Comparison of ENCODE assay signal across 8 mouse cellular contexts in genomic region chr5:92809416-92809750, GRCm38 (mm10).
DNase-seq lines count a peak whose midpoint lies in the region; ATAC-seq and TF ChIP-seq lines count a peak whose summit lies in the region.

No protein-coding gene starts in this region.

- H3K36me3 ChIP-seq in kidney, postnatal 0 days (ENCODE audit: insufficient read depth, low read length) = no peaks in the 10 kb centered on the region
- H3K36me3 ChIP-seq in forebrain, embryonic 12.5 days (replicated peaks) = no peaks in the 10 kb centered on the region
- no peaks in the 10 kb centered on the region for H3K36me3 ChIP-seq in limb, embryonic 11.5 days (ENCODE audit: control insufficient read depth, insufficient read depth, low read length)
- no peaks in the 10 kb centered on the region for H3K36me3 ChIP-seq in neural tube, embryonic 13.5 days

- peaks cover 16% of the 10 kb centered on the region for H3K4me1 ChIP-seq in kidney, postnatal 0 days (replicated peaks; ENCODE audit: insufficient read depth, low read length)
- peaks cover 66% of the 10 kb centered on the region for H3K4me1 ChIP-seq in forebrain, embryonic 12.5 days
- H3K4me1 ChIP-seq in limb, embryonic 11.5 days (ENCODE audit: control insufficient read depth, insufficient read depth, low read length) = peaks cover 18% of the 10 kb centered on the region
- H3K4me1 ChIP-seq in neural tube, embryonic 13.5 days (replicated peaks) = peaks cover 50% of the 10 kb centered on the region

- WGBS in kidney, postnatal 0 days = 29% methylated on average over 13 of the region's 13 CpGs
- 11% methylated on average over 13 of the region's 13 CpGs for WGBS in forebrain, embryonic 12.5 days
- 17% methylated on average over 13 of the region's 13 CpGs for WGBS in limb, embryonic 11.5 days
- WGBS in neural tube, embryonic 13.5 days = 22% methylated on average over 13 of the region's 13 CpGs

- no peak for DNase-seq in kidney, postnatal 0 days (ENCODE audit: low spot score)
- DNase-seq in kidney, postnatal 14 days = no peak
- DNase-seq in limb, embryonic 11.5 days (ENCODE audit: low spot score) = no peak
- DNase-seq in right cerebral cortex, adult 2 months (ENCODE audit: low spot score in 2 of 2) = no peak
- DNase-seq in gastrocnemius, postnatal 25 days = no peak
- no peak for DNase-seq in adrenal gland, adult 2 months

- H3K4me3 ChIP-seq in kidney, postnatal 0 days (replicated peaks; ENCODE audit: low read depth, low read length) = peak overlapping the region; percentile 25
- H3K4me3 ChIP-seq in forebrain, embryonic 12.5 days (replicated peaks) = peak overlapping the region; percentile 34
- H3K4me3 ChIP-seq in limb, embryonic 11.5 days (ENCODE audit: low read depth, low read length) = peak overlapping the region; percentile 27; the same call in 1 of the 2 replicates
- H3K4me3 ChIP-seq in neural tube, embryonic 13.5 days = peak overlapping the region; percentile 38

- peak overlapping the region; percentile 42; the same call in 1 of the 2 replicates for H3K9ac ChIP-seq in kidney, postnatal 0 days (ENCODE audit: low read depth, low read length)
- H3K9ac ChIP-seq in forebrain, embryonic 12.5 days = 0 out of 2 replicates have a peak overlapping the region, but pooled peaks have one; percentile 40
- no peak overlapping the region for H3K9ac ChIP-seq in limb, embryonic 11.5 days (ENCODE audit: low read length)
- peak overlapping the region; percentile 56 for H3K9ac ChIP-seq in neural tube, embryonic 13.5 days

- H3K27me3 ChIP-seq in kidney, postnatal 0 days (ENCODE audit: insufficient read depth, low read length) = no peaks in the 10 kb centered on the region
- peaks cover 5% of the 10 kb centered on the region; the same call in 1 of the 2 replicates for H3K27me3 ChIP-seq in forebrain, embryonic 12.5 days
- H3K27me3 ChIP-seq in limb, embryonic 11.5 days (ENCODE audit: control insufficient read depth, insufficient read depth, low read length) = no peaks in the 10 kb centered on the region
- peaks cover 17% of the 10 kb centered on the region for H3K27me3 ChIP-seq in neural tube, embryonic 13.5 days

- no peaks in the 10 kb centered on the region for H3K9me3 ChIP-seq in kidney, postnatal 0 days (replicated peaks; ENCODE audit: low read length)
- H3K9me3 ChIP-seq in forebrain, embryonic 12.5 days = no peaks in the 10 kb centered on the region
- no peaks in the 10 kb centered on the region for H3K9me3 ChIP-seq in limb, embryonic 11.5 days (ENCODE audit: control insufficient read depth, low read length)
- no peaks in the 10 kb centered on the region for H3K9me3 ChIP-seq in neural tube, embryonic 13.5 days

- peak overlapping the region; percentile 46 for H3K4me2 ChIP-seq in kidney, postnatal 0 days (ENCODE audit: low read length)
- peak overlapping the region; percentile 57 for H3K4me2 ChIP-seq in forebrain, embryonic 12.5 days
- H3K4me2 ChIP-seq in limb, embryonic 11.5 days (ENCODE audit: low read depth, severe bottlenecking) = peak overlapping the region; percentile 52
- peak overlapping the region; percentile 63 for H3K4me2 ChIP-seq in neural tube, embryonic 13.5 days

- peak overlapping the region; percentile 79 for H3K27ac ChIP-seq in kidney, postnatal 0 days
- H3K27ac ChIP-seq in forebrain, embryonic 12.5 days = peak overlapping the region; percentile 65
- no peak overlapping the region for H3K27ac ChIP-seq in limb, embryonic 11.5 days (replicated peaks; ENCODE audit: low read depth, low read length)
- 0 out of 2 replicates have a peak overlapping the region, but pooled peaks have one; percentile 3 for H3K27ac ChIP-seq in neural tube, embryonic 13.5 days (replicated peaks)

- ATAC-seq in kidney, postnatal 0 days (replicated peaks; ENCODE audit: low FRiP score, low read depth) = no peak
- ATAC-seq in forebrain, embryonic 12.5 days (ENCODE audit: low FRiP score) = no peak
- no peak for ATAC-seq in limb, embryonic 11.5 days (ENCODE audit: insufficient number of reproducible peaks, low FRiP score, low TSS enrichment, low read depth)
- 0 out of 2 replicates have a peak, but pooled peaks have one; percentile 2 for ATAC-seq in neural tube, embryonic 13.5 days (ENCODE audit: low read depth)

- TF ChIP-seq CTCF in kidney, postnatal 0 days (IDR thresholded peaks at IDR 0.05; ENCODE audit: low read depth) = no peak
